Comparison of ENCODE assay signal across 8 mouse cellular contexts in the genomic region with DNA sequence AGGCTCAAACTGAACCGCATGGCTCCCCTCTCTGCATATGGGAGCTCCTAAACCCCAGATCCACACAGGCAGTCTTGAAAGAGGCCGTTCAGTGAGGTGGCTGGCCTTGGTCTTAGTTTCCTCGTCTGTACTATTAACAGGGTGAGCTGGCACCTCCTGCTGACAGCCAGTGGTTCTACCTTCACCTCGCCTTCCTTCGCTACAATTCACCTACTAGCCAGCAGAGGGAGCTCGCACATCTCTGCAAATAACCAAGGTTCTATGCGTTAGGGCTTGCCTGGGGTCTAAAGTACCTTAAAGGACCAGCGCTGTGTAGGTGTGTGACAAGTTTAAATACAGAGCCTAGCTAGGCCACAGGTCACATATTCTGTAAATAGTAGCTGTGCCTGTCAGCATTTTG. TPM values are rescaled to one million over a fixed set of nuclear protein-coding genes. Genes with fewer than 3 reads are reported as not detected.
DNase-seq lines count a peak whose midpoint lies in the region; ATAC-seq and TF ChIP-seq lines count a peak whose summit lies in the region.

No protein-coding gene starts in this region.

- H3K9me3 ChIP-seq in heart, embryonic 12.5 days (replicated peaks) = no peaks in the 10 kb centered on the region
- H3K9me3 ChIP-seq in limb, embryonic 10.5 days (replicated peaks) = no peaks in the 10 kb centered on the region
- H3K9me3 ChIP-seq in midbrain, embryonic 13.5 days = no peaks in the 10 kb centered on the region

- H3K36me3 ChIP-seq in heart, embryonic 12.5 days = no peaks in the 10 kb centered on the region
- H3K36me3 ChIP-seq in limb, embryonic 10.5 days = no peaks in the 10 kb centered on the region
- H3K36me3 ChIP-seq in midbrain, embryonic 13.5 days = no peaks in the 10 kb centered on the region
- H3K36me3 ChIP-seq in small intestine, adult 2 months (ENCODE audit: control insufficient read depth, insufficient read depth, low read length) = no peaks in the 10 kb centered on the region

- H3K27ac ChIP-seq in heart, embryonic 12.5 days (ENCODE audit: poor library complexity, severe bottlenecking) = no peak overlapping the region
- H3K27ac ChIP-seq in limb, embryonic 10.5 days = peak overlapping the region; percentile 53; the same call in 1 of the 2 replicates
- no peak overlapping the region for H3K27ac ChIP-seq in midbrain, embryonic 13.5 days
- H3K27ac ChIP-seq in small intestine, adult 2 months (ENCODE audit: insufficient read depth, low read depth, low read length) = peak overlapping the region; percentile 35

- H3K9ac ChIP-seq in heart, embryonic 12.5 days = no peak overlapping the region
- no peak overlapping the region for H3K9ac ChIP-seq in midbrain, embryonic 13.5 days (replicated peaks)

- 0 out of 2 replicates have a peak, but pooled peaks cover 15% of the 10 kb centered on the region for H3K27me3 ChIP-seq in heart, embryonic 12.5 days (replicated peaks)
- no peaks in the 10 kb centered on the region for H3K27me3 ChIP-seq in limb, embryonic 10.5 days (ENCODE audit: low read depth, poor library complexity, severe bottlenecking)
- no peaks in the 10 kb centered on the region for H3K27me3 ChIP-seq in midbrain, embryonic 13.5 days
- H3K27me3 ChIP-seq in small intestine, adult 2 months (ENCODE audit: control insufficient read depth, insufficient read depth, low read length) = no peaks in the 10 kb centered on the region

- TF ChIP-seq POLR2A in small intestine, adult 2 months (IDR thresholded peaks at IDR 0.05; ENCODE audit: low read depth, low read length) = no peak

- DNase-seq in heart, adult 11 months = peak; percentile 97
- DNase-seq in embryo, embryonic 9.5 days (ENCODE audit: extremely low spot score) = peak; percentile 85
- DNase-seq in kidney, adult 18-20 months = peak; percentile 91
- peak; percentile 87 for DNase-seq in limb, embryonic 10.5 days (ENCODE audit: low spot score)

- ATAC-seq in heart, embryonic 12.5 days (ENCODE audit: insufficient number of reproducible peaks, low FRiP score) = no peak; the same call in 1 of the 2 replicates
- ATAC-seq in granulocyte monocyte progenitor cell, adult 5-6 weeks (replicated peaks; ENCODE audit: poor library complexity, severe bottlenecking) = peak; percentile 91
- ATAC-seq in midbrain, embryonic 13.5 days = peak; percentile 40

- H3K4me2 ChIP-seq in heart, embryonic 12.5 days = no peak overlapping the region
- H3K4me2 ChIP-seq in midbrain, embryonic 13.5 days (replicated peaks) = no peak overlapping the region

- no peak overlapping the region for H3K4me3 ChIP-seq in heart, embryonic 12.5 days
- no peak overlapping the region for H3K4me3 ChIP-seq in limb, embryonic 10.5 days
- H3K4me3 ChIP-seq in midbrain, embryonic 13.5 days (replicated peaks) = no peak overlapping the region
- no peak overlapping the region for H3K4me3 ChIP-seq in small intestine, adult 2 months (ENCODE audit: low read depth, low read length)

- H3K4me1 ChIP-seq in heart, embryonic 12.5 days (replicated peaks) = 0 out of 2 replicates have a peak, but pooled peaks cover 4% of the 10 kb centered on the region
- peaks cover 18% of the 10 kb centered on the region for H3K4me1 ChIP-seq in limb, embryonic 10.5 days
- peaks cover 17% of the 10 kb centered on the region for H3K4me1 ChIP-seq in midbrain, embryonic 13.5 days (replicated peaks)
- peaks cover 43% of the 10 kb centered on the region for H3K4me1 ChIP-seq in small intestine, adult 2 months (ENCODE audit: control insufficient read depth, insufficient read depth, insufficient read length, low read length)

- peak; percentile 92; the same call in 1 of the 2 replicates for TF ChIP-seq CTCF in small intestine, adult 2 months (IDR thresholded peaks at IDR 0.05; ENCODE audit: extremely low read depth, insufficient read length, insufficient replicate concordance, low read depth, low read length)

- 4% methylated on average over 8 of the region's 8 CpGs for WGBS in heart, embryonic 12.5 days
- WGBS in limb, embryonic 10.5 days = 6% methylated on average over 8 of the region's 8 CpGs
- whole genome bisulfite sequencing in midbrain, embryonic 13.5 days = 3% methylated on average over 8 of the region's 8 CpGs
- WGBS in small intestine, adult 2 months = 5% methylated on average over 8 of the region's 8 CpGs

RNA-seq across cellular contexts. Expression of a gene that starts 9.9 kb away (rescaled TPM):
- 0.23 TPM in 1 of 2 replicates, not detected in the other for polyA plus RNA-seq in heart, embryonic 12.5 days (2016; fragmentation: Nextera tagmentation; extraction: Ambion mirVana)
- not detected in 2 replicates for total RNA-seq in granulocyte monocyte progenitor cell, adult 5-6 weeks (2014; fragmentation: Nextera tagmentation)
- not detected in 2 replicates for total RNA-seq in granulocyte monocyte progenitor cell, adult 5-6 weeks (2017)
- not detected in 2 replicates for polyA plus RNA-seq in limb, embryonic 10.5 days (2016; fragmentation: Nextera tagmentation; extraction: Ambion mirVana)
- 0.36 TPM in 1 of 2 replicates, not detected in the other for polyA plus RNA-seq in midbrain, embryonic 13.5 days (2015; fragmentation: Nextera tagmentation; extraction: Ambion mirVana)
- 127 and 351 TPM in 2 replicates for polyA plus RNA-seq in small intestine, adult 2 months (2012; rRNA removed)

RNA-seq across cellular contexts. Expression of a gene that starts 28.5 kb away (rescaled TPM):
- 118 and 119 TPM in 2 replicates for polyA plus RNA-seq in heart, embryonic 12.5 days (2016; fragmentation: Nextera tagmentation; extraction: Ambion mirVana)
- total RNA-seq in granulocyte monocyte progenitor cell, adult 5-6 weeks (2014; fragmentation: Nextera tagmentation) = 16.0 and 24.7 TPM in 2 replicates
- total RNA-seq in granulocyte monocyte progenitor cell, adult 5-6 weeks (2017) = 13.2 and 18.3 TPM in 2 replicates
- polyA plus RNA-seq in limb, embryonic 10.5 days (2016; fragmentation: Nextera tagmentation; extraction: Ambion mirVana) = 198 and 203 TPM in 2 replicates
- 236 and 245 TPM in 2 replicates for polyA plus RNA-seq in midbrain, embryonic 13.5 days (2015; fragmentation: Nextera tagmentation; extraction: Ambion mirVana)
- 6.6 and 11.3 TPM in 2 replicates for polyA plus RNA-seq in small intestine, adult 2 months (2012; rRNA removed)

Comparison
In these comparisons a context has a peak if more than half of its experiments do, and no peak if none do; other contexts are left out.
1. H3K27ac ChIP-seq: peak in limb, embryonic 10.5 days (single experiment) and small intestine, adult 2 months (single experiment); none in heart, embryonic 12.5 days (single experiment) and midbrain, embryonic 13.5 days (single experiment).
2. RNA of a gene that starts 9.9 kb away (polyA plus RNA-seq): 127 to 351 TPM in small intestine, adult 2 months; 0.23 TPM in heart, embryonic 12.5 days, not detected in limb, embryonic 10.5 days and 0.36 TPM in midbrain, embryonic 13.5 days; every median in the first group is over 10 times any median in the second.
3. Peak in every context shown above with its lines, with median percentiles within 50 percentile points of each other: DNase-seq.